Mouse (Mus musculus): ENCODE results near the gene Tll1. TPM values are rescaled to one million over a fixed set of nuclear protein-coding genes. Genes with fewer than 3 reads are reported as not detected.

Tll1 gene
- total RNA-seq (2021), result 2.1 and 2.5 TPM in 2 replicates
- long read RNA-seq, full-length matches to known transcripts, result 1 of 1 reads
- long read RNA-seq, partial matches to known transcripts, result 0 of 1 reads
- long read RNA-seq, other reads (novel, unspliced or antisense), result 0 of 1 reads

GRCm38 (mm10) chr8:64206024-64206385 lies at the start of gene Tll1:
Tll1 (minus strand) TSS chr8:64206271.
- DNase-seq, result no peak

- no peak for DNase-seq
These were observed 32.6 kb upstream of the Tll1 start for GRCm38 (mm10) chr8:64238645-64239044.

GRCm38 (mm10) chr8:64221600-64221999 lies 15.5 kb upstream of the Tll1 start:
- DNase-seq, result no peak

- DNase-seq, result no peak
These were observed 11.6 kb upstream of the Tll1 start for GRCm38 (mm10) chr8:64217644-64218043.

GRCm38 (mm10) chr8:64216252-64216651 lies 10.2 kb upstream of the Tll1 start:
- no peak for DNase-seq

DNA sequence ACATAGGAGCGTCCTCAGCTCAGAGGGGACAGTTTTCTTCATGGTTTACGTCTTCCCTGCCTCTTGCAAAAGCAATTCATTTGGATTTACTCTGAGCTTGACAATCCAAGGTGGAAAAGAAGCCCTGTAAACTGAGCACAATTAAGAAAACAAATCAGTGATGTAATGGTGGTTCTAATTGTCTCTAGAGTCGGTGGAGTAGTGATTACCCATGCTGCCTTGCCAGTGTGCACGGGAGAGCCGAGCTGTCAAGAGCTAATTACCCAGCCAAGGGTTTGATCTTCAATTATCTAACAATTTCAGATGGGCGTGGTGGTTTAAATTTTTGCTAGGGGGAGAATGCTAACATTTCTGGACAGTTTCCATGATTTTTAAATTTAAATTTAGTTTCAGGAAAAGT lies 9.3 kb upstream of the Tll1 start:
- DNase-seq, result no peak

GRCm38 (mm10) chr8:64214906-64215305 lies 8.8 kb upstream of the Tll1 start:
- no peak for DNase-seq

GRCm38 (mm10) chr8:64206411-64206861 lies 365 bp upstream of the Tll1 start:
- peak; percentile 19 for DNase-seq

DNA sequence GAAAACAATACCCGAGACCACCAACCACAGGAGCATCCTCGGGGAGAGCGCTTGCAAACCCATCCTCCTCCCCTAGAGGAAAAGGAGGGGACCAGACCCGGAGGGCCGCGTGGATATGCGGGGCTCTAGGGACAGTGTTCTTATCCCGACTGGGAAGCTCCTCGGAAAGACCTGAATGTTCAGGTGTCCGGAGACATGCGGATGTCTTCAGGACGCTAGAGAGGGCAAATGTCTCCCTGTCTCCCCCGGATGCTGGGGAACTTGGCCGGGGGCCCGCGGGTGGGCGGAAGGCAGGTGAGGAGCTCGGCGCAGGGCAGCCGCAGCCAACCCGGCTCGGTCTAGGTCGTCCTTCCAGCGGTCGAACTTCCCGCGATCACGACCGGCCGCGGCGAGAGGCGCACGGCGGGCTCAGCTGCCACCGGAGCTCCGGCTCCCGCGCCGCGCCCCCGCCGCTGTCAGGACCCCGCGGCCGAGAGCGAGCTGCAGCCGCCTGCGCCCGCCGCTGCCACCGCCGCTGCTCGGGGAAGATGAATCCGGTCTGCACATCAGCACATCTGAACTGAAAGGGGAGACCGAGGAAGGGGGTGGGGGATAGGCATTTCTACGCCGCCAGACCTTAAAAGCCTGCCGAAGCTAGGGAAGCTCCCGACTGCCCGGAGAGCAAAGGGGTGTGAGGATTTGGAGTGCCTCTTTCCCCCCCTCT lies 599 bp downstream of the Tll1 start:
- peak; percentile 49 for DNase-seq

DNA sequence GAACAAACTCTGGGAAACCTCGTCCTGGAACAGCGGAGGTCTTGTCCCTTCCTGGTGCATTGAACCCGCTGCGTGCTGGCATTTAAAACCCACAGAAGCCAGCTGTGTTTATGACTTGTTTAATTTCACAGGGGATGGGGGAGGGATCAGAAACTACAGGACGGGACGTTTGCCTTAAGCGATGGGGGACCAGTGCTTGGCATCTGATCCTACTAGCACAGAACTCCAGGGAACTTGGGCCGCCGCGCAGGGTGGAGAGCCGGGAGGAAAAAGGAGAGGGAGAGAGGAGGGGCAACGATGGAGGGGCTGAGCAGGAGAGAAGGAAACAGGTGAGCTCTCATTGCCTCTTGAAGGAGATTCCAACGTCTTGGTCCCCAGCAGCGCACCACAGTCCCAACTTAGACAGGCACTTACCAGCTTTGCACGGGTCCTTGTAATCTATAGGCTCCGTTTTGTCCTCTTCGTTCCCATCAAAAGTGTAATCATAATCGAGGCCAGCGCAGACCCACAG lies 1.2 kb downstream of the Tll1 start:
- no peak for DNase-seq

DNA sequence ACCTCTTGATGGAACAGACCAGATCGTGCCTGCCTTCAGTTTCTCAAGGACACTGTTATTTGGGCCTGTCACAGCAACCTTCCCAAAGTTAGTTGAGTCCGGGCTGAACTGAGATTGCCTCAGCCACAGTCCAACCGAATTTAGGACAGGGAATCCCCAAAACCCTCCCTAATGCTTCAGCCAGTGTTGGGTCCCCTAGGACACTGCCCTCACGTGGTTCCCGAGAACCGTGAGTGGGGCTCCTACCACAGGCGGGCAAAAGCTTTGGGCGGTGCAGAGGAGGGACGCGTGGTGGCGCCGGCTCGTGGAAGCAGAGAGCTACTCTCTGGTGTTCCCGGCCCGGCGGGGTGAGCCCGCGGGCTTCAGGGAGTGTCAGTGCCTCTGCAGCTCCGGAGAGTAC lies 1.9 kb downstream of the Tll1 start:
- peak; percentile 60 for DNase-seq

DNA sequence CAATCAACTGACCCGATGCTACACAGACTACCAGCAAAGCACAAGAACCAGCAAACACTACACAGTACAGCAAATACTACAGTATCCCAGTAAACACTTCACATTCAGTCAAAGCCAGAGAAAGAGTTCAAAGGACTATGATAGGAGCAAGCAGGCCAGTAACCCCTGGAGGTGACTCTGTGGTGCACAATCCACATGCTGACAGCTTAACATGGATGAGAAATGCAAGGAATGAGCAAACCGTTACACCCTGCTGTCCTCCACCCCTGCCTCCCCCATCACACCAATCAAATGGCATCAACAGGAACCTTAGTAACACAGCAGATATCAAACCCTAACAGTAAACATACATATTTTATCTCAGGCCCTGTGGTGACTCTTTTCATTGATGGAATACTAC lies 7.7 kb downstream of the Tll1 start:
- DNase-seq, result no peak

DNA sequence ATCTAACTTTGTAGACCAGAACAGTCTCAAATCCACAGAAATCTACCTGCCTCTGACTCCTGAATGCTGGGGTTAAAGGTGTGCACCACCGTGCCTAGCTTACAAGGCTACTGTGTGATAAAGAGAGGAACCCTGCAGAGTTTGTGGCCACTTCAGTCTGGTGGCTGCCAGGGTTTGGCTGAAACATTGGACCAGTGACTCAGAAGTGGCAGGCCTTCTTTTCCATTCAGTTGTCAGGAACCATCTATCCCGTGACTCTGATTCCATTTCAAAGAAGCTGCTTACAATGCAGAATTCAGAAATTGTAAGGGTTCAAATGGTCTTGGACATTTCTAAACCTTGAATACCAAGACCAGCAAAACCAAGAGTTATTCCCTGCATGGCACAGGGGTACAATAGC lies 12.7 kb downstream of the Tll1 start:
- DNase-seq, result no peak

- DNase-seq, result no peak
These were observed 18.2 kb downstream of the Tll1 start for GRCm38 (mm10) chr8:64187881-64188280.

DNA sequence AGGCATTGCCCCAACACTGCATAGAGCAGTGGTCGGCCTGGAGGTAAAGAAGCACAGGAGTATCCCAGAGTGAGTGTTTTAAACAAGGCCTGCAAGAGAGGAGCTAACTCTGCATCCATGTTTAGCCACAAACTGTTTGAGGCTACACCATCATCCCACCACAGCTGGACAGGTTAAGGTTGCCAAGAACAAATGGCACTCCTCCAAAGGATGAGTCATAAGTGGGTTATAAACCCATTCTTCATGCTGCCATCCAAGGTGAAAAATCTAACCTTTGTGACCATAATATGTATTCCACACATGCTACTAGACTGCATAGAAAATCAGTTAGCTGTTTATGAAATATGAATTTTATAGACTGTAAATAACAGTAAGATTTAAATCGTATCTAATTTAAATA lies 29.1 kb downstream of the Tll1 start:
- no peak for DNase-seq

DNA sequence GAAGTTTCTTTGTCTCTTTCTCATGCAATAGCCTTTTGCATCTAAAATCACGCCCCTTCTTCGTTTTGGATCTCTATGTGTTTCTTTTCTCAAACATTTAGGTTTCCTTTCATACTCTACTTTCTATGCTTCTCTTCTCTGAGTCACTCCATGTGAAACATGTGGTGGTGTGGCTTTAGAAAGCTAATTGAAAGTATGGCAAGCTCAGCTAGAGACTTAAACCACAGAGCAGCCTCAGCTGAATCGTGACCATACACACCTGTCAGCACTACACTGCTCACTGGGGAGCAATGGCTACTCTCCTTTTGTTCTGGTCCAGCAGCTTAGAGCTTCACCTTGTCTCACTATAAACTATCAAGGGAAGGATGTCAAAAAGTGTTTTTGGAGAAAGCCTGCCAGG lies 31.2 kb downstream of the Tll1 start:
- DNase-seq, result no peak

DNA sequence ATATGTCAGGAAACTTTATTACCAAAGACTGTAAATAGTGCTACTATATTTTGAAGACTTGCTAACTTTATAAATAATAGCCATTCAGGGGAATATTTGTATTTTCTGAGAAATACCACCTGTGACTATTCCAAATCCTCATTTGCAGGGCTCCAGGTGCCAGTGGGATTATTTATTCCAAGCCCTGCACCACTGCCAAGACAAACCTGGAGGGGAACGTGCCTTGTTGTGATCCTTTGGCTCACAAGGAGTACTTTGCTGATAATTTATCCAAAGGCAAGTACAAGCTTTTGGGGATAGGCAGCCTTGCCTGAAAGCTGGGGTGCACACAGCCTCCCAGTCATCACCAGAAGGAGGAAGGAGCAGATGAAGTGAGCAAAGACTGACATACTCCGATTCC lies 32.3 kb downstream of the Tll1 start:
- no peak for DNase-seq

DNA sequence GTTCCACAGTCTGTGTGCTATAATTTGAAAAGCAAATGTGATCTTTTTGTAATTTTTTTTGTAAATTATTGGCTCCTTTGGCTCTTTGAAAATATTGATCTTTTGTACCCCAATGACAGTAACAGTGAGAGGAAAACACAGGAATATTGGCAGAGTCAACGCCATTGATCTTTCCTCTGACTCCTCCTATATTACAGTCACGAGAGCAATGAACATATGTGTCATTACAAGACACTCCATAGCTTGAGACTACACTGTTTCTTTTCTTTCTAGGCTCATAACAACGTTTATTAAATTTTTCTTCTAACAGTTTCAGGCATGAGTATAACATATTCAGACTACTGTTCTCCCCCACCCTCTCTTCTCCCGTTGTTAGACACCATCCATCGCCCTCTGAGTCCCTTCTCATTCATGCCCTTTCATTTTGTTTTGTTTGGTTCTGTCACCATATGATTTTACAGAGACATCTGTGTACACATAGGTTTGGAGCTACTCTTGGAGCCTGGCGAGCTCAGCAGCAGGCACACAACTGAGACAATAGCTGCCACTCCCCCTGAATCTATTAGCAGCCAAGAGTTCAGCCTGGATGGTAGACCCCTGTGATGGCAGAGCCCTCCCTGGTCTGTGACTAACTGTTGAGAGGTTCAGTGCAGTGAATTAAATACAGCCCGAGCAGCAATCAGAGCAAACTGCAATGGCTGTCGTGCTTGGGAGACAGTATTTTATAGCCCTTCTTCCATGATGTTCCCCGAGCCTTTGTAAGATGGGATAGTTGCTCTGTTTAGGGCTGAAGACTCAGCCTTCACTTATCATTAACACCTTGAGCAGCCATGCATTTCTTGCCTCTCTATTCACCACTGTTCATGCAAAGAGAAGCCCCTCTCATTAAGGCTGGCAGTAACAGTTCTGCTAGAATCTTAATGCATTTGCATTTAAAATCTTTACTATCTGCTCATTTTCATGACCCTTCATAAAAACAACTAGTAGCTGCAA lies 52.9 kb downstream of the Tll1 start:
- no peak for DNase-seq

DNA sequence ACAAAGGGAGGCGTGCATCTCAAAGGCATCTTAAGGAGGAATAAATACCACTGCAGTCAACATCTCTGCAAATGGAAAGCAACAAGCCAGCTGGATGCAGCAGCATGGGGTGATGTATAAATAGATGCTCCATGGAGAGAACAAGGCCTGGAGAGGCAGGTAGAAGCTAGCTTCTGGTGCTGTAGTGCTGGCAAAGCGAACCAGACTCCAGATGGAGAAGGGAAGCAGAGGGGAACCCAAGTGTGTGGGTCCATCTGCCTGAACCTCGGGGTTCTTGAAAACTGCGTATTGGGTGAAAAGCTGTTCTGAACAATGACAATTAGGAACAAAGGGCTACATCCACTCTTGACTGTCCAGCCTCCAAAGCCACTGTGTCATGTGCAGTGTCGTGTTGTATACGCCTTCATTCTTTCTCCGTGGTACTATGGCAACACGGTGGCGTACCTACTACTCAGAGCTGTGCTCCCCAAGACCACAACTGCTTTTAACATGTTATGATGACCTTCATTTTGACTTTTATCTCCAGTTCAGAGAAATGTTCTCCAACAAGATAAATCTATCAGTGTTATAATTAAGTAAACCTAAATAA lies 53.8 kb downstream of the Tll1 start:
- DNase-seq, result no peak

GRCm38 (mm10) chr8:64136593-64136992 lies 69.5 kb downstream of the Tll1 start:
- DNase-seq, result peak; percentile 9

DNA sequence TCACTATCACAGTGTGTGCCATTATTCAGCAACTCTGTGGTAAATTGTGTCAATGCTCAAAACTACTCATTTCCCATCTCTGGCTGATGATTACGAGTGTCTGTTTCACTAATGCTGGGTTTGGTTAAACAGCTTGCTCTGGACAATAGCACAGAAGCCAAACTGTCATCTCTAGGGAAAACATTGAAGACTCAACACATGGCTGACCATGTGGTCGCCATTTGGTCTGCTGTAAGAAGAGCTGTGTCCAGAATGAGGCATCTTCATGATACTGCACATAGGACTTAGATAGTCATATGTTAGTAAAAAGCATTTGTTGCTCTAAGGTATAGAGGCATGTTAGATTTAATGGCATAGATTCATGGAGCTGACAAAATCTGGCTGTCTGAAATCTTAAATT lies 98.9 kb downstream of the Tll1 start:
- DNase-seq, result no peak

GRCm38 (mm10) chr8:64073396-64073795 lies 132.7 kb downstream of the Tll1 start:
- no peak for DNase-seq

GRCm38 (mm10) chr8:64059867-64060266 lies 146.2 kb downstream of the Tll1 start:
- DNase-seq, result no peak

All from adrenal gland, postnatal 25 days (tissue).